Mouse (Mus musculus): Measurements from ENCODE around the gene Arhgdig. TPM values are rescaled to one million over a fixed set of nuclear protein-coding genes. Genes with fewer than 3 reads are reported as not detected.
"Not testable (repeated sequence)": the region's sequence is repeated elsewhere in the genome, so short reads cannot be mapped to it uniquely, and the experiment has no call there.

Gene Arhgdig
- polyA plus RNA-seq, 1 experiment: not detected

DNA sequence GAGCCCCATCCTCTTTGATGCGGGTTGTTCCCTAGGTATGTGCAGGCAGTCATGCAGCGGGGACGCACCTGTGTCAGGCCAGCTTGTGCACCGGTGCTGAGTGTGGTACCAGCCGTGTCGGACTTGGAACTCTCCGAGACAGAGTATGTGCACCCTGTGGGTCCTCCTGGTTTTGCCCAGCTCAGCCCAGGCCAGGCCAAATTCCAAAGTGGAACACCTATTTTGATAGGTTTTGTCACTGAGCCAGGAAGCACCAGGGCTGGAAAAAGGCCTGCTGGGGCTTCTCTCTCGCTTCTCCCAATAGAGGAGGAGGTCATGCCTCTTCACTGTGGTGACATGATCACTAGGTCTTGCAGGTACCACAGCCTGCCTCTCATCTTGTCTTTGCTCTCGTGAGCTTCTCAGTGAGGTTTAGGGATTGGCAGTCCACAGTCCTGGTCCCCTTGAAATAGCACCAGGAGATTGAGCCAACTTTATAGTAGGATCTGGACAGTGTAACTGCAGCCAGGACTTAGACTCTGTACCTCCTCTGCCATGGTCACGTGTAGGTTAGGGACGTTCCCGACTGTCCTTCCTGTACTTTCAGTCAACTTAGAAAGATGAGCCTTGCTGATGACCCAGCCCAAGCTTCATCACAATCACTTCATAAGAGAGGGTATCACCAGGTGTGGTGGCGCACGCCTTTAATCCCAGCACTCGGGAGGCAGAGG, 14.9 kb downstream of the Arhgdig start:
- H3K27ac ChIP-seq (ENCODE audit: insufficient read depth, low read depth, low read length): no peak overlapping the region
- no peak for TF ChIP-seq CTCF (IDR thresholded peaks at IDR 0.05; ENCODE audit: low read depth, low read length)
- no peak for TF ChIP-seq POLR2A (IDR thresholded peaks at IDR 0.05; ENCODE audit: borderline replicate concordance, low read depth, low read length)
- no peaks in the 10 kb centered on the region for H3K4me1 ChIP-seq (ENCODE audit: control insufficient read depth, insufficient read depth, low read length)
- no peak overlapping the region for H3K4me3 ChIP-seq (ENCODE audit: insufficient read depth, low read length)

DNA sequence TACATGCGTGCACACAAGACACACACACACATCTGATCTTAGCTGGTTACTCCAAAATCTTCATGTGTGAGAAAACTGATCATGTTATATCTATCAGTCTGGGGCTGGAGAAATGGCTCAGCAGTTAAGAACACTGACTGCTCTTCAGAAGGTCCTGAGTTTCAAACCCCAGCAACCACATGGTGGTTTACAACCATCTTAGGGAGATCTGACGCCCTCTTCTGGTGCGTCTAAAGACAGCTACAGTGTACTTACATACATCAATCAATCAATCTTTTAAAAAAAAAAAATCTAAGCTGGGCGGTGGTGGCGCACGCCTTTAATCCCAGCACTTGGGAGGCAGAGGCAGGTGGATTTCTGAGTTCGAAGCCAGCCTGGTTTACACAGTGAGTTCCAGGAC, 16.1 kb downstream of the Arhgdig start:
- H3K4me3 ChIP-seq (ENCODE audit: insufficient read depth, low read length); H3K27ac ChIP-seq (ENCODE audit: insufficient read depth, low read depth, low read length); H3K4me1 ChIP-seq (ENCODE audit: control insufficient read depth, insufficient read depth, low read length): not testable (repeated sequence)

DNA sequence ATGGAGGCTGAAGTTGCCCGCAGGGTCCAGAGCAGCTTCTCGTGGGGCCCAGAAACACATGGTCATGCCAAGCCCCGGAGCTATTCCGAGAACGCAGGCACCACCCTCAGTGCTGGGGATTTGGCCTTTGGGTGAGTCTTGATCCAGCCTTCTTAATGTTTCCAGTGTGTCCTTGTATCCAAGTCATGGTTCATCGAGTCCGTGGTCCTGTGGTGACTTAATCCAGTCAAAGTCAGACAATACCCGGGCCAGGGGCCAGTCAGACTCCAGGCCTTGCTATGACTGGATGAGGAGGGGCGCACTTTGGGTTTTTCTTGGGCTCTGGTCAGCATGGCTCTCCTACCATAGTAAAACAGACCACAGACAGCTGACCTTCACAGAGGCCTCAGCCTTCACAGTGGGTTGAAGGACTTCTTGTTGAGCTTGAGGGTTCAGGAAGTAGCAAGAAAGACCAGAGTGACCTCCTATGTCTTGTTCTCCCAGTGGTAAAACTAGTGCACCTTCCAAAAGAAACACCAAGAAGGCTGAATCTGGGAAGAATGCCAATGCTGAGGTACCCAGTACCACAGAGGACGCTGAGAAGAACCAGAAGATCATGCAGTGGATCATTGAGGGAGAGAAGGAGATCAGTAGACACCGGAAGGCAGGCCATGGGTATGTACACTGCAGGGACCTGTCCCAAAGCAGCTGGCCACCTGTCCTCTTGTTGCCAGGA, 19.3 kb downstream of the Arhgdig start:
- TF ChIP-seq CTCF (IDR thresholded peaks at IDR 0.05; ENCODE audit: low read depth, low read length) (no peak), POLR2A (IDR thresholded peaks at IDR 0.05; ENCODE audit: borderline replicate concordance, low read depth, low read length) (no peak)

DNA sequence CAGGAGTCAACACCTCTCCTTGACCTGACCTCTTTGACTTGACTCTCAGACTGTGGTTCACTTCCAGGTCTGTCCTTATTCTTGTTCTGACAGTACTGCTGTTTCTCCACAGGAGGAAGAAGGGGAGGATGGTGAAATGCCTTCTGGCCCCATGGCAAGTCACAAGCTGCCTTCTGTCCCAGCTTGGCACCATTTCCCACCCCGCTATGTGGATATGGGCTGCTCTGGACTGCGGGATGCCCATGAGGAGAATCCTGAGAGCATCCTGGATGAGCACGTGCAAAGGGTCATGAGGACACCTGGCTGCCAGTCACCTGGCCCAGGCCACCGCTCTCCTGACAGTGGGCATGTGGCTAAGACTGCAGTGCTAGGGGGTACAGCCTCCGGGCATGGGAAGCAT, 20.0 kb downstream of the Arhgdig start:
- Histone ChIP-seq H3K4me1 (ENCODE audit: control insufficient read depth, insufficient read depth, low read length) (no peaks in the 10 kb centered on the region), H3K27ac (ENCODE audit: insufficient read depth, low read depth, low read length) (no peak overlapping the region), H3K4me3 (ENCODE audit: insufficient read depth, low read length) (no peak overlapping the region)
- TF ChIP-seq CTCF (IDR thresholded peaks at IDR 0.05; ENCODE audit: low read depth, low read length) (no peak), POLR2A (IDR thresholded peaks at IDR 0.05; ENCODE audit: borderline replicate concordance, low read depth, low read length) (no peak)

More for the DNA sequence above, 19.3 kb downstream of the Arhgdig start:
- Histone ChIP-seq H3K4me1 (ENCODE audit: control insufficient read depth, insufficient read depth, low read length) (no peaks in the 10 kb centered on the region), H3K4me3 (ENCODE audit: insufficient read depth, low read length) (no peak overlapping the region), H3K27ac (ENCODE audit: insufficient read depth, low read depth, low read length) (no peak overlapping the region)

DNA sequence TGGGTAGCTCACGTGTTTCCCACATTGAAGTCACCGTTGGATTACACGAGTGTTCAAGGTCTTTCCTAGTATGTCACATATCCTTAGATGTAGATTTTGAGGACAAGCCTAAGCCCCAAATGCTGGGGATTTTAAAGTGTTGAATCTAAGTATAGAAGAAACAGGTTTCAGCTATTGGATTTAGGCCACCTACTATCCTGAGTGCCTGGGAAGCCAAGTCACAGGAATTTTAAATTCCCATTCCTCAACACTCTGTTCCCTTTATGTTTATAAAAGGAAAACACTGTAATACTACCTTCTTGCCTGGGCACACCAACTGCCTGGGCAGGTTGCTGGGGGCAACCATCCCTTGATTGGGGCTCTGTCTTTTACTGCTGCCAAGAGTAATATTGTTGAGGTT, 26.4 kb downstream of the Arhgdig start:
- TF ChIP-seq POLR2A (IDR thresholded peaks at IDR 0.05; ENCODE audit: borderline replicate concordance, low read depth, low read length): no peak
- H3K4me3 ChIP-seq (ENCODE audit: insufficient read depth, low read length): no peak overlapping the region
- no peaks in the 10 kb centered on the region for H3K4me1 ChIP-seq (ENCODE audit: control insufficient read depth, insufficient read depth, low read length)
- H3K27ac ChIP-seq (ENCODE audit: insufficient read depth, low read depth, low read length): no peak overlapping the region

DNA sequence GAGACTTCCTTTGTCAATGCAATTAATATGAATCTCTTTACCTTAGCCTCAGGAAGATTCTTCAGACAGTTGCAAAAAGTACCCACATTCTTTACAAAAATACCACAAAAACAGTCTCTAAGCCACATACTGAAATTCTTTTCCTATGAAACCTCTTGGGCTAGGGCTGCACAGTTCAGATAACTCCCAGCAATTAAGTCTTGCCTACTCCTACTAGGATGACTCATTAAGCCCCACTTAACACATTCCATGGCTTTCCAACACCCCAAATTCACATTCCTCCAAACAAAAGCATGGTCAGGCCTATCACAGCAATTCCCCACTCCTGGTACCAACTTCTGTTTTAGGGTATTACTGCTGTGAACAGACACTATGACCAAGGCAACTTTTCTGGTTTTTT, 29.0 kb downstream of the Arhgdig start:
- TF ChIP-seq CTCF (IDR thresholded peaks at IDR 0.05; ENCODE audit: low read depth, low read length): no peak
- no peak for TF ChIP-seq POLR2A (IDR thresholded peaks at IDR 0.05; ENCODE audit: borderline replicate concordance, low read depth, low read length)
- H3K4me1 ChIP-seq (ENCODE audit: control insufficient read depth, insufficient read depth, low read length): no peaks in the 10 kb centered on the region
- H3K4me3 ChIP-seq (ENCODE audit: insufficient read depth, low read length): no peak overlapping the region
- no peak overlapping the region for H3K27ac ChIP-seq (ENCODE audit: insufficient read depth, low read depth, low read length)

DNA sequence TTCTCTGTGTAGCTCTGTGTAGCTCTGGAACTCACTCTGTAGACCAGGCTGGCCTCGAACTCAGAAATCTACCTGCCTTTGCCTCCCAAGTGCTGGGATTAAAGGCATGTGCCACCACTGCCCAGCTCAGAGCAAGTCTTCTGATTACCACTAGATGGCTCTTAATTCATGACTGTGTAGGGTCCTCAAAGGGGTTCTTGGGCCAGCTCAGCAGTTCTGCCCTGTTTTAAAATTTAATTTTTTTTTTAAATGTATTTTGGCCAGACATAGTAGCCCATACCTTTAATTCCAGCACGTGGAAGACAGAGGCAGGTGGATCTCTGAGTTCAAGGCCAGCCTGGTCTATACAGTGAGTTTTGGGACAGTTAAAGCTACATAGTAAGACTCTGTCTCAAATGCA, 32.3 kb downstream of the Arhgdig start:
- H3K4me1 ChIP-seq (ENCODE audit: control insufficient read depth, insufficient read depth, low read length): not testable (repeated sequence)

DNA sequence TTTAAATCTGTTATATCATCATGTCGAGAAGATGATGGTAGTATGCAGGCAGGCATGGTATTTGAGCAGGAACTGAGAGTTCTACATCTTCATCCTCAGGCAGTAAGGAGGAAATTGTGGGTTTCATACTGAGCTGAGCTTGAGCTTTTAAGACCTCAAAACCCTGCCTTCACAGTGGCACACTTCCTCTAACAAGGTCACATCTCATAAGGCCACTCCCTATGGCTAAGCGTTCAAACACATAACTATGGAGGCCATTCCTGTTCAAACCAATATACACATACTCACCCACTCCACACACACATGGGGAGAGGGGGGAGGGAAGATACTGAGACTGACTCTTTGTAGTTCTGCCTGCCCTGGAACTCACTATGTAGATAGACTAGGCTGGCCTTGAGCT, 39.5 kb downstream of the Arhgdig start:
- TF ChIP-seq POLR2A (IDR thresholded peaks at IDR 0.05; ENCODE audit: borderline replicate concordance, low read depth, low read length): no peak
- no peak for TF ChIP-seq CTCF (IDR thresholded peaks at IDR 0.05; ENCODE audit: low read depth, low read length)

More for the DNA sequence above, 32.3 kb downstream of the Arhgdig start:
- H3K27ac ChIP-seq (ENCODE audit: insufficient read depth, low read depth, low read length); H3K4me3 ChIP-seq (ENCODE audit: insufficient read depth, low read length): not testable (repeated sequence)

DNA sequence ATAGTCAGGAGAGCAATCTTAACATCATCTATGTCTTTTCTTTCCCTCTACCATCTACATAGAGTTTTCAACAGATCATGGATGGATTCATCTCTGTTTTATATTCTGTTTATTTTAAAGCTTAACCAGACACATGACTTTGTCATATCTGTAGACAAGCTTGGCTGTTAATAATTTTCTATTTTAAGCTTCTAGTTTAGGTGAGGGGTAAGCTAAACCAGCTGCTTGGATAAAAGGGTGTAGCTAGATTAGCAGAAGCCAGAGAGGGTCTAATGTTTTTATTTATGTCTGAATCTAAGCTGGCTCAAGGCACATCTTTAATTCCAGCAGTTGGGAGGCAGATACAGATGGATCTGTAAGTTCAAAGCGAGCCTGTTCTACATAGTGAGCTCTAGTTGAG, 44.9 kb downstream of the Arhgdig start:
- H3K27ac ChIP-seq (ENCODE audit: insufficient read depth, low read depth, low read length): no peak overlapping the region
- H3K4me3 ChIP-seq (ENCODE audit: insufficient read depth, low read length): no peak overlapping the region
- H3K4me1 ChIP-seq (ENCODE audit: control insufficient read depth, insufficient read depth, low read length): peaks cover 14% of the 10 kb centered on the region
- TF ChIP-seq POLR2A (IDR thresholded peaks at IDR 0.05; ENCODE audit: borderline replicate concordance, low read depth, low read length): no peak
- no peak for TF ChIP-seq CTCF (IDR thresholded peaks at IDR 0.05; ENCODE audit: low read depth, low read length)

More for the DNA sequence above, 39.5 kb downstream of the Arhgdig start:
- peak overlapping the region; percentile 79 for H3K27ac ChIP-seq (ENCODE audit: insufficient read depth, low read depth, low read length)
- H3K4me1 ChIP-seq (ENCODE audit: control insufficient read depth, insufficient read depth, low read length): peaks cover 26% of the 10 kb centered on the region
- no peak overlapping the region for H3K4me3 ChIP-seq (ENCODE audit: insufficient read depth, low read length)

DNA sequence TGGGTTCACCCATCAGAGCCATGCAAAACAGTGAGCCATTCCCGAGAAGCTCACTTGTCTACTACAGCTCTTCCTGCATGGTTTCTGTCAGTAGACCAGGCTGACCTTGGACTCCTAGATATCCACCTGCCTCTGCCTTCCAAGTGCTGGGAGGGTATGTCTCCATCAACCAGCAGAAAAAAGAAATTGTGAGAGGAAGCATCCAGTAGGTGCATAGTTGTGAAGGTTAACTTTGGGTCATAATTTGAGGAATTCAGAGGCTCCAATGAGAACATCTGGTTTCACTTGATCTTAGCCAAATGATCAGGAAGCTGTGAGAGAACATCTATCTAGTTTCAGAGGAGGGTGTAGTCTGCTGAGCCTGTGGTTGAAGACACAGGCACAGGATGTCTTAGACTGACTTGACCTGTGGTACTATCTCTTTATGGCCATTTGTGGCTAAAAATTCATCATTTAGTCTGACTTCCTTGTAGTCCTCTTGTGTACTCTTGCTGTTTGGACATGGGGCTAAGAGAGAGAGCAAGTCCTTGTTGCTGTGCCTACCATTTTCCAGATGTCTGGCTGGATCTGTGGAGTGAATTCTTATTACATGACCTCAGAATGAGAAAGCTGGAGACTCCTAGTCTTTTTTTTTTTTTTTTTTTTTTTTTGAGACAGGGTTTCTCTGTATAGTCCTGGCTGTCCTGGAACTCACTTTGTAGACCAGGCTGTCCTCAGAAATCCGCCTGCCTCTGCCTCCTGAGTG, 55.5 kb downstream of the Arhgdig start:
- Histone ChIP-seq H3K4me3 (ENCODE audit: insufficient read depth, low read length) (no peak overlapping the region), H3K4me1 (ENCODE audit: control insufficient read depth, insufficient read depth, low read length) (no peaks in the 10 kb centered on the region), H3K27ac (ENCODE audit: insufficient read depth, low read depth, low read length) (no peak overlapping the region)
- TF ChIP-seq POLR2A (IDR thresholded peaks at IDR 0.05; ENCODE audit: borderline replicate concordance, low read depth, low read length) (no peak), CTCF (IDR thresholded peaks at IDR 0.05; ENCODE audit: low read depth, low read length) (no peak)

Other genes with a start within 250 kb of the Arhgdig start
- gene Capn15, start 222.0 kb downstream of the Arhgdig start, polyA plus RNA-seq (2012; ENCODE audit: insufficient read depth, insufficient read length, missing spikeins): 12.1 and 12.7 TPM in 2 replicates
- gene Rab11fip3, start 138.2 kb downstream of the Arhgdig start, polyA plus RNA-seq (2012; ENCODE audit: insufficient read depth, insufficient read length, missing spikeins): 7.9 and 8.3 TPM in 2 replicates
- 29.0 and 30.7 TPM in 2 replicates for gene Decr2, start 117.4 kb downstream of the Arhgdig start, polyA plus RNA-seq (2012; ENCODE audit: insufficient read depth, insufficient read length, missing spikeins)
- gene Nme4, start 112.2 kb downstream of the Arhgdig start, polyA plus RNA-seq (2012; ENCODE audit: insufficient read depth, insufficient read length, missing spikeins): 25.6 and 28.4 TPM in 2 replicates
- 58.4 and 67.5 TPM in 2 replicates for gene Tmem8, start 94.5 kb downstream of the Arhgdig start, polyA plus RNA-seq (2012; ENCODE audit: insufficient read depth, insufficient read length, missing spikeins)
- 72.1 and 74.7 TPM in 2 replicates for gene Mrpl28, start 84.3 kb downstream of the Arhgdig start, polyA plus RNA-seq (2012; ENCODE audit: insufficient read depth, insufficient read length, missing spikeins)
- 31.6 and 40.1 TPM in 2 replicates for gene Axin1, start 69.1 kb downstream of the Arhgdig start, polyA plus RNA-seq (2012; ENCODE audit: insufficient read depth, insufficient read length, missing spikeins)
- not detected in 2 replicates for gene Pdia2, start 8.7 kb downstream of the Arhgdig start, polyA plus RNA-seq (2012; ENCODE audit: insufficient read depth, insufficient read length, missing spikeins)
- 4.7 and 6.6 TPM in 2 replicates for gene Rgs11, start 4.8 kb downstream of the Arhgdig start, polyA plus RNA-seq (2012; ENCODE audit: insufficient read depth, insufficient read length, missing spikeins)
- 117 and 136 TPM in 2 replicates for gene Fam234a, start 36.5 kb upstream of the Arhgdig start, polyA plus RNA-seq (2012; ENCODE audit: insufficient read depth, insufficient read length, missing spikeins)
- gene Luc7l, start 45.1 kb upstream of the Arhgdig start, polyA plus RNA-seq (2012; ENCODE audit: insufficient read depth, insufficient read length, missing spikeins): 37.4 and 41.2 TPM in 2 replicates
- 6.6 and 7.9 TPM in 2 replicates for gene Neurl1b, start 207.0 kb upstream of the Arhgdig start, polyA plus RNA-seq (2012; ENCODE audit: insufficient read depth, insufficient read length, missing spikeins)

Measured in bone marrow macrophage, adult 2 months (primary cell).